Mouse (Mus musculus) lung, postnatal 4 days (tissue): ENCODE results near the gene 1700001P01Rik.
A peak's percentile ranks its signal among the peaks of the same experiment; 100 is the strongest.

ENCODE experiments used
- DNase-seq, 2 experiments: peaks; one replicate each; pipeline ENCODE4 v3.0.0; 2021

Gene 1700001P01Rik

GRCm38 (mm10) chr11:97809235-97810121, 33.8 kb upstream of the 1700001P01Rik start:
- no peak for DNase-seq

GRCm38 (mm10) chr11:97808621-97809234, 33.0 kb upstream of the 1700001P01Rik start:
- DNase-seq = peak; percentile 34 to 38

- DNase-seq = peak; percentile 72 to 77
These were observed 32.4 kb upstream of the 1700001P01Rik start for GRCm38 (mm10) chr11:97808093-97808492.

DNA sequence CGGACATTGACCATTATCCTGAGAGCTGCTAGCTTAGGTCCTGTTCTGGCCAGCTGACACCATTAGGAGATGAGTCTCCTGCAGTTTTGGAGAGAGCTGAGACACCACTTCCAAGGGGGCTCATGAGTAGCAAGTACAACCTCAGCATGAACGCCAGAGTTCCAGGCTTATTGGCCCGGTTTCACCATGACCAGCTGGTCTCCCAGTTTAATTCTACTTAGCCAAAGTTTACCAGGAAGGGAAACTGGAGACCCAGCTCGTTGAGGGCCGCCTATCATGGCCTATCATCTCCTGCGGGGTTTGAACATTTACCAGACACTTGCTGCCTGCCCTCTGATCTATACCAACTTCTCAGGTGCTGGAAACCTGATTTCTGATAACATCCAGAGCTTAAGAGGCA, 31.9 kb upstream of the 1700001P01Rik start:
- DNase-seq = peak in 1 of 2 experiments; percentile 45

DNA sequence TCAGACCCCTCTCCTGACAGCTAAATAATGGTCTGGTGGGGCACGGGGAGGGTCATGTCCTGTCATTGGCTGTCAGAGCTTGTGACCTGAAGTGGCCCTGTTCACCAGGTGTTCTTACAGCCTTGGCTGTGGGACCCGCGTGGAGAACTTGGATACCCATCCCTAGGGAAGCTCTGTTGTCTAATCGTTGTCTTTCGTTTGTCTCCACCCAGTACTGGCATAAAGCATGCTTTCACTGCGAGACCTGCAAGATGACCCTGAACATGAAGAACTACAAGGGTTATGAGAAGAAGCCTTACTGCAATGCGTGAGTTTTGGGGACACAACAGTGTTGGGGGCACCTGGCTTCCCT, 30.9 kb upstream of the 1700001P01Rik start:
- no peak for DNase-seq

DNA sequence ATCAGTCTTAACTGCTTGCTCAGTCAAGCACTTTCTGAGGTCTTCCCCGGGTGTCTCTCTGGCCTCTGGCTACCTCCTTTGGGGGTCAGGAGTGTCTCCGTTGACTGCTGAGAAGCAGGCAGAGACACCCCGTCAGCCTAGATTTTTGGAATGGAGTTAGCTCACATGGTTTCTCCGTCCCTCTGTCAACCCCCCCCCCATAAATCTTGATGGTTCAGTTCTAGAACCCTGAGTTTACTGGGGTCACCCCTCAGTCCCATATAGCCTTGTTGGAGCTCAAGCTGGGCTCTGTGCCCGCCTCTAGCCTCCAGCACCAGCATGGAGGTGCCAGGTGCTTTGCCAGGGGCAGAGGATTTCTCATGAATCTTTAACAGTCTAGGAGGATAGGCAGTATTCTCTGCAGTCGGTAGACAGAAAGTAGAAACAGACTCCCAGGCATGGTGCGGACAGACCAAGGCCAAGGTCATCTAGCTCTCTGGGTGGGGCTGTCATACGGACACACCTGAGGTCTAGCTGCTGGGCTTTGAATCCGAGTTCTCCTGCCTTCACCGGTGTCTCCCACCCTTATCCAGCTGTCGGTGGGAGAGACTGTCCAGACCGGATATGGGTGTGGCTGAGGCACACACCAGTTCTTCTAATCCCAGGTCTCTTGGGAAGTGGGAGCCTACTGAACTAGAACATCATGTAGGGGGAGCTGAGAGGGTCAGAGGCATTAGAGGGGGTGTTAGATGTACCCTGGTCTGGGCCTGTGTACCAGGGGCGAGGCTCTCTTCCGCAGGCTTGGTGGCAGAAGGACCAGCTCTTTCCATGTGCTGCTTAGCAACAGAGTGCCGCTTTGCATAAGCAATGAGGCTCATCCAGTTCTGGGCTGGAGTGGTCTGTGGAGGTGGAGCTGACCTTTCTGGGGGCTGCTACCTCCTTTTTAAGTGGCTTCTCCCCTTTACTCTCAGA, 30.2 kb upstream of the 1700001P01Rik start:
- peak; percentile 22 to 46 for DNase-seq

GRCm38 (mm10) chr11:97804841-97805661, 29.3 kb upstream of the 1700001P01Rik start:
- DNase-seq = peak; percentile 58 to 78

GRCm38 (mm10) chr11:97803847-97804246, 28.1 kb upstream of the 1700001P01Rik start:
- DNase-seq = no peak

DNA sequence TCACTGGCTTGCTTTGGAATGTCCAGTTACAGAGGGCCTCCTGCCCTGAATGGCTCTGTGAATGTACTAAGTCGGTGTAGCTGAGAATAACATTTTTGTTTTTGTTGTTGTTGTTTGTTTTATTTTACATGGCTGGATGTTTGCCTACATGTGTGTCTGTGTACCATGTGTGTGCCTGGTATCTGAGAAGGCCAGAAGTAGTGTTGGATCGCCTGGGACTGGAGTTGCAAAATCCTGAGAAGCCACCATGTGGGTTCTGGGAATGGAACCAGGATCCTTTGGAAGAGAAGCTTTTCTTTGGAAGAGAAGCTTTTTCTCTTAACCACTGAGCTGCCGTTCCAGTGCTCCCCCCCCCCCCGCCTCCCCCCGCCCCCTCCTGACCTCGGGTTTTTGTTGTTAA, 26.8 kb upstream of the 1700001P01Rik start:
- no peak for DNase-seq

DNA sequence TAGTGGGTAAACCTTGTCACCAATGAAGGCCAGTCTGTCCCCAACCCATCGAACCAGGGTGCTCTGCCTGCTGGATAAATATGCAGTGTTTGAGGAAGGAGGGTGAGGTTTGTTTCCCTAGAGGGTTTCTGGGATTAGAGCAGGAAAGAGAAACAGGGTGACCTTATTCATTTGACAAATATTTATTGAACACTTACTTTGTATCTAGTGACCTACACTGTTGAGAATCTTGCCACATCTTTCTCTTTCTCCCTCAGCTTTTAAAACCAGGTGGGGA, 26.4 kb upstream of the 1700001P01Rik start:
- DNase-seq = no peak

DNA sequence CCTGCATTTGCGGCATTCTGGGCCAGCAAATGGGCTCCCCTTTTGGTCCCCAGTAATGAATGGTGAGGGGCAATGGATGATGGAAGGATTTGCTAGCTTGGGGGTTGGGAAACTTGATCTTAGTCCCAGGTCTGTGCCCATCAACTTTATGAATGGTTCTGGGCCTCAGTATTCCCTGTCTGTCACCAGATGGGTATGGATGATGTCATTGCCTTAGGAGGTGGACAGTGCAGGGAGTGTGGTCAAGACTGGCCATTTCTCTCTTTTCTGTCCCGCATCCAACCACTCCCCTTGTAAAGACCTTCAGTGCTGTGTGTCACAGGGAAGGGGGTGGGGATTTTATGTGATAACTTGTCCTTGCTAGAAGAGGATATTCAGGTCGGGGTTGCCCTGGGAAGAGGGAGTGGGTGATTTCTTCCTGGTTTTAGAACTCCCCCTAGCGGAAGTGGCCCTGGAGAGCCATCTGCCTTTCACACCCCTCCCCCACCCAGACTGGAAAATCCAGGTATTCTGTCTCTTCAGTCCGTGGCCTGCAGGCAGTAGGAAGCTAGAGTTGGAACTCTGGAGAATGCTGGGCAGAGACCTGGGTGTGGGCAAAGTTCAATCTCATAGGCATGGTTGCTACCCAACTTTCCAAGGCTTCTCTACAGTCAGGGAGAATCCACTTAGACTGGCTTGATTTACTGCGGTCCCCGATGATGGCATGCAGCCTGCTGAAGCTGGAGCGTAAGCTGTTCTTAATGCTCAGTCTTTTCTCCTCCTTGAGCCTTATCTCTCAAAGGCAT, 25.9 kb upstream of the 1700001P01Rik start:
- DNase-seq = peak; percentile 52 to 65

- DNase-seq = peak in 1 of 2 experiments; percentile 49
These were observed 25.1 kb upstream of the 1700001P01Rik start for GRCm38 (mm10) chr11:97800691-97801408.

DNA sequence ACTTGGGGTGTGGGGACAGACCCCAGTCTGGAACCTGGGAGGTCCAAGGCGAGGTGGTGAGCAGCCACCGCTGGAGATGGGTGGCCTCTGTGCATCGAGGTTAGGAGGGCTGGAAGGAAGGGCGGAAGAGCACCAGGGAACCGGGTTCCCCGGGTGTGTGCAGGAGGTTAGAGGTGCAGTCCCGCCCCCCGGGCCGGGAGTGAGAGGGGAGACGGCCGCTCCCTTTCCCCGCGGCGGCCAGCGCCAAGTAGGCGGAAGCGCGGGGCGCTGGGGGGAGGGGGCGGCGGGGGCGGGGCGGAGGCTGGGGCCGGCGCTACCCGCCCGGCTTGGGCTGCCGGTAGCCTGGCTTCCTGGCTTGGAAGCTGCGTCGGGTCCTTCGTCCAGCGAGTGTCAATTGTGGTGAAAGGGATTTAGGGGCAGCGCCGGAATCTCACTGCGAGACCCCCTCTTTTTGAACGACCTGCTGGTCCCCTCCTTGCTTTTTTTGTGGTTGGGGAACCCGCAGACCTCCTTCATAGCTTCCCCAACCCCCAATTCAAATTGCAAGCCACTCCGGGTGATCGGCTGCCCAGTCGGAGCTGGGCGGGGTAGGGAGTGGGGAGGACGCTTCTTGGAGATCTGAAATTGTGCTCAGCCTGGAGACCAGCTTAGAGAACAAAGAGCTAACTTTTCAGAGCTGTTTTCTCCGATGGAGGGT, 24.4 kb upstream of the 1700001P01Rik start:
- DNase-seq = peak; percentile 86 to 93

- DNase-seq = peak; percentile 92 to 93
These were observed 23.7 kb upstream of the 1700001P01Rik start for GRCm38 (mm10) chr11:97799146-97799993.

- DNase-seq = peak; percentile 86 to 91
These were observed 23.0 kb upstream of the 1700001P01Rik start, which contains the start of gene Lasp1 for GRCm38 (mm10) chr11:97798782-97799145. Gene Lasp1, plus strand, starts transcription at chr11:97799000.

GRCm38 (mm10) chr11:97798083-97798435, 22.3 kb upstream of the 1700001P01Rik start:
- no peak for DNase-seq

GRCm38 (mm10) chr11:97797369-97798082, 21.8 kb upstream of the 1700001P01Rik start:
- no peak for DNase-seq

GRCm38 (mm10) chr11:97796910-97797309, 21.2 kb upstream of the 1700001P01Rik start:
- DNase-seq = peak; percentile 68 to 77

DNA sequence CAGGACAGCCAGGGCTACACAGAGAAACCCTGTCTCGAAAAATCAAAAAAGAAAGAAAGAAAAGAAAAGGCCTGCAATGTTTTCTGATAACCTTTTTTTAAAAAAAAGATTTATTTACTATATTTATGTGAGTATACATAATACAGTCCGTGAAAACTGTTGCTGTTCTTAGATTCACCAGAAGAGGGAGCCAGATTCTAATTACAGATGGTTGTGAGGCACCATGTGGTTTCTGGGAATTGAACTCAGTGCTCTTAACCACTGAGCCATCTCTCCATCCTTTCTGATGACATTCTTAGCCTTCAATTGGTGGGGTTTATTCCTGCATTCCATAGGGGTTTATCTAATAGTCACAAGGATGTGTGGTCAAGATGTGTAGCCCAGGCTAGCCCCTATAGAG, 17.4 kb upstream of the 1700001P01Rik start:
- peak in 1 of 2 experiments; percentile 57 for DNase-seq
